Mouse (Mus musculus): ENCODE measurements around the gene Spin2d. TPM values are rescaled to one million over a fixed set of nuclear protein-coding genes. Genes with fewer than 3 reads are reported as not detected.

Spin2d gene
- polyA plus RNA-seq (2017; shearing (Covaris generic)), result not detected

GRCm38 (mm10) chrX:73176889-73177288 is at the start of gene Spin2d:
Spin2d (minus strand) TSS chrX:73176989.

GRCm38 (mm10) chrX:73213819-73214564 is 37.2 kb upstream of the Spin2d start, which contains the start of gene Xlr4b:
Xlr4b (plus strand) TSS chrX:73214333.

GRCm38 (mm10) chrX:73191934-73192333 is 15.1 kb upstream of the Spin2d start, which contains the start of gene Xlr3b:
Xlr3b (plus strand) TSS chrX:73192207.

GRCm38 (mm10) chrX:73149350-73149749 is 27.4 kb downstream of the Spin2d start, which contains the start of gene DXBay18:
DXBay18 (minus strand) TSS chrX:73149450.

GRCm38 (mm10) chrX:73148496-73148895 is 28.3 kb downstream of the Spin2d start, which contains the start of gene Xlr5b:
Xlr5b (plus strand) TSS chrX:73148796.

Other genes with a start within 250 kb of the Spin2d start
- gene Zfp185, start 189.7 kb downstream of the Spin2d start, polyA plus RNA-seq (2017; shearing (Covaris generic)), result under 1 TPM in 1 of 2 experiments, not detected in 1; 0.18 TPM
- under 1 TPM in 1 of 2 experiments, not detected in 1; 0.22 TPM for gene Pnma5, start 139.9 kb downstream of the Spin2d start, polyA plus RNA-seq (2017; shearing (Covaris generic))
- gene Pnma3, start 112.2 kb downstream of the Spin2d start, polyA plus RNA-seq (2017; shearing (Covaris generic)), result not detected
- gene Xlr4a, start 94.5 kb downstream of the Spin2d start, polyA plus RNA-seq (2017; shearing (Covaris generic)), result 10 to 100 TPM; 78.3 to 92.0 TPM
- gene Xlr3a, start 79.9 kb downstream of the Spin2d start, polyA plus RNA-seq (2017; shearing (Covaris generic)), result 1 to 10 TPM in 1 of 2 experiments, under 1 TPM in 1; 0.33 to 4.0 TPM
- gene Gm14685, start 59.9 kb downstream of the Spin2d start, polyA plus RNA-seq (2017; shearing (Covaris generic)), result under 1 TPM in 1 of 2 experiments, not detected in 1; 0.20 TPM
- gene Xlr5b, start 28.2 kb downstream of the Spin2d start, polyA plus RNA-seq (2017; shearing (Covaris generic)), result not detected
- not detected for gene DXBay18, start 27.5 kb downstream of the Spin2d start, polyA plus RNA-seq (2017; shearing (Covaris generic))
- gene Xlr3b, start 15.2 kb upstream of the Spin2d start, polyA plus RNA-seq (2017; shearing (Covaris generic)), result 10 to 100 TPM in 1 of 2 experiments, 1 to 10 TPM in 1; 4.4 to 19.7 TPM
- gene Xlr4b, start 37.3 kb upstream of the Spin2d start, polyA plus RNA-seq (2017; shearing (Covaris generic)), result 100 to 1,000 TPM; 126 to 145 TPM
- gene F8a, start 51.3 kb upstream of the Spin2d start, polyA plus RNA-seq (2017; shearing (Covaris generic)), result 10 to 100 TPM; 17.4 to 19.3 TPM
- gene Xlr4c, start 66.1 kb upstream of the Spin2d start, polyA plus RNA-seq (2017; shearing (Covaris generic)), result 10 to 100 TPM; 60.1 to 81.5 TPM
- under 1 TPM in 1 of 2 experiments, not detected in 1; 0.13 TPM for gene Xlr3c, start 88.4 kb upstream of the Spin2d start, polyA plus RNA-seq (2017; shearing (Covaris generic))
- under 1 TPM in 1 of 2 experiments, not detected in 1; 0.12 TPM for gene Xlr5a, start 116.0 kb upstream of the Spin2d start, polyA plus RNA-seq (2017; shearing (Covaris generic))
- not detected for gene Xlr5c, start 116.0 kb upstream of the Spin2d start, polyA plus RNA-seq (2017; shearing (Covaris generic))
- not detected for gene Gm45015, start 159.9 kb upstream of the Spin2d start, polyA plus RNA-seq (2017; shearing (Covaris generic))
- 10 to 100 TPM in 1 of 2 experiments, 1 to 10 TPM in 1; 8.2 to 11.7 TPM for gene Zfp275, start 165.6 kb upstream of the Spin2d start, polyA plus RNA-seq (2017; shearing (Covaris generic))
- gene Gm18336, start 221.7 kb upstream of the Spin2d start, polyA plus RNA-seq (2017; shearing (Covaris generic)), result not detected
- under 1 TPM in 1 of 2 experiments, not detected in 1; 0.25 TPM for gene Zfp92, start 234.1 kb upstream of the Spin2d start, polyA plus RNA-seq (2017; shearing (Covaris generic))

All from activated CD4-positive, CD25-positive, alpha-beta regulatory T cell (primary cell).